Mouse (Mus musculus) neural tube, embryonic 15.5 days (tissue): ENCODE data around the gene Egr2. TPM values are rescaled to one million over a fixed set of nuclear protein-coding genes. Genes with fewer than 3 reads are reported as not detected.

Source experiments
- ATAC-seq: fragments of 200-750 bp; cut with Nextera tagmentation; 2 replicates; pipeline ENCODE4 v1.8.0; 2017; ENCODE audit warnings: mild to moderate bottlenecking, moderate TSS enrichment, moderate library complexity; ENCODE audit not compliant: low FRiP score
- H3K27ac ChIP-seq: fragments of 300-500 bp; sonication (generic); replicated peaks from 2 replicates; pipeline ENCODE4 v1.5.1; 2015; ENCODE audit warnings: mild to moderate bottlenecking, inconsistent platforms
- H3K27me3 ChIP-seq: fragments of 300-500 bp; sonication (generic); replicated peaks from 2 replicates; pipeline ENCODE4 v1.6.1; 2015; ENCODE audit warnings: inconsistent platforms
- H3K36me3 ChIP-seq: fragments of 300-500 bp; sonication (generic); 2 replicates; pipeline ENCODE4 v1.6.1; 2015; ENCODE audit warnings: inconsistent platforms
- H3K4me1 ChIP-seq: fragments of 300-500 bp; sonication (generic); 2 replicates; pipeline ENCODE4 v1.6.1; 2015; ENCODE audit warnings: inconsistent platforms
- H3K4me2 ChIP-seq: fragments of 300-500 bp; sonication (generic); 2 replicates; pipeline ENCODE4 v1.6.1; 2015; ENCODE audit warnings: inconsistent platforms, mild to moderate bottlenecking, moderate library complexity
- H3K4me3 ChIP-seq: fragments of 300-500 bp; sonication (generic); replicated peaks from 2 replicates; pipeline ENCODE4 v1.5.1; 2015; ENCODE audit warnings: mild to moderate bottlenecking, inconsistent platforms
- H3K9ac ChIP-seq: fragments of 300-500 bp; sonication (generic); replicated peaks from 2 replicates; pipeline ENCODE4 v1.6.1; 2015; ENCODE audit warnings: mild to moderate bottlenecking, inconsistent platforms
- H3K9me3 ChIP-seq: fragments of 300-500 bp; sonication (generic); replicated peaks from 2 replicates; pipeline ENCODE4 v1.6.1; 2016; ENCODE audit warnings: inconsistent platforms
- WGBS: fragments of 180-500 bp; shearing (Covaris S2); methylation state at CpG from one replicate; pipeline ENCODE4 v1.1.7; 2015; ENCODE audit warnings: mixed read lengths; 5-methylcytosine and 5-hydroxymethylcytosine counted together
- polyA plus RNA-seq: library from polyadenylated mRNA; unstranded; fragments of >200 nt; fragmentation: Nextera tagmentation; extraction: Ambion mirVana; gene quantifications from 2 replicates; pipeline ENCODE4 v1.2.1, GENCODE M21; 2015

Gene Egr2
- polyA plus RNA-seq, 1 experiment from 2014 or later = 1.1 TPM

DNA sequence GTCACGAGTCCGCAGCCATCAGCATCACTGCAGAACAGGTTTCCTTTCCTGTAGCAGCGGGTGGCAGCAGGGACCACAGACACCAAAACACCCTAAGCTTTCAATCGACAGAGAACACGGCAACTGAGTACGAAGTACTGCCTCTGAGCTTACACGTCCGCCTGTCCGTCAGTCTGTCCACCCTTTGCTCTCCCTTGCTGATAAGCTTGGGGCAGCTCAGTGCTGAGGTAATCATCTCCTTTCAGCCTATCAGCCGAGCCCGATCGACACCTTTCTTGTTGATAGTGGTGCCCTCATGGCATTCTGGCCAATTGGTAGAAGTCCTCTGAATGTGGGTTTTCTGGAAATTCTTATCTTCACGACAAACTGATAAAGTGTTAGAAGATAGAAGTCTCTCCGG, 36.2 kb downstream of the Egr2 start:
- Histone ChIP-seq H3K9ac (no peak overlapping the region), H3K4me1 (no peaks in the 10 kb centered on the region), H3K4me3 (no peak overlapping the region), H3K27ac (no peak overlapping the region), H3K27me3 (no peaks in the 10 kb centered on the region; the same call in 1 of the 2 replicates), H3K36me3 (no peaks in the 10 kb centered on the region), H3K4me2 (no peak overlapping the region), H3K9me3 (no peaks in the 10 kb centered on the region)
- no peak for ATAC-seq
- WGBS = 93% methylated on average over 14 of the region's 14 CpGs

GRCm38 (mm10) chr10:67573310-67573709, 38.0 kb downstream of the Egr2 start:
- H3K27me3 ChIP-seq = no peaks in the 10 kb centered on the region
- H3K9ac ChIP-seq = no peak overlapping the region
- H3K4me3 ChIP-seq = no peak overlapping the region
- no peak for ATAC-seq
- WGBS = 53% methylated on average over 8 of the region's 8 CpGs
- H3K4me1 ChIP-seq = no peaks in the 10 kb centered on the region
- no peaks in the 10 kb centered on the region for H3K36me3 ChIP-seq
- H3K9me3 ChIP-seq = no peaks in the 10 kb centered on the region
- no peak overlapping the region for H3K4me2 ChIP-seq
- H3K27ac ChIP-seq = no peak overlapping the region

- WGBS = 91% methylated on average over 4 of the region's 4 CpGs
- Histone ChIP-seq H3K4me1 (no peaks in the 10 kb centered on the region), H3K4me3 (no peak overlapping the region), H3K9ac (no peak overlapping the region), H3K9me3 (no peaks in the 10 kb centered on the region), H3K27ac (no peak overlapping the region), H3K36me3 (no peaks in the 10 kb centered on the region), H3K4me2 (no peak overlapping the region), H3K27me3 (no peaks in the 10 kb centered on the region)
- ATAC-seq = no peak
Measured at GRCm38 (mm10) chr10:67579830-67580229, 44.6 kb downstream of the Egr2 start.

DNA sequence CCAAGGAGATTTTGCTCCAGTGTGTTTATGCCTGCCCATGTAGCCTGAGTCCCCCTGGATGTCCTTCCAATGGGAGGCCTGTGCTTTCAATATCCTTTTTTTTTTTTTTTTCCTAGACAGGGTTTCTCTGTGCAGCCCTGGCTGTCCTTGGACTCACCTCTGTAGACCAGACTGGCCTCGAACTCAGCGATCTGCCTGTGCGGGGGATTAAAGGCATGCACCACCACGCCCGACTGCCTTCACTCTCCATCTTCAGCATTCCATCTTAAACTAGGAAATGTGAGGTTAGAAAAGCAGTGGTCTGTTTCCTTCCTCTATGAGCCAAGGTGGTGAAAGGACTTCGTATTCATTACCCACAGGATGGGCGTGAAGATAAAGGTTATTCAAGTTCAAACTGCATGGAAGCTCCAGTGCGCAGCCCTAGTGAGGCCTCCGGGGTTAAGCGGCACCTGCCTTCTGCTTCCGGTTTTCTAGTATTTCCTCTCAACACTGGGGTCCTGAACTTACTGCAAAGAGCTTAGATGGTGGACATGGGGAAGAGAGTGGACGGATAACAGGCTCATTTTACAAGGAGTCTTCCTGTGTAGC, 46.5 kb downstream of the Egr2 start:
- no peak overlapping the region for H3K4me2 ChIP-seq
- no peak for ATAC-seq
- H3K9ac ChIP-seq = no peak overlapping the region
- no peak overlapping the region for H3K27ac ChIP-seq
- no peaks in the 10 kb centered on the region for H3K4me1 ChIP-seq
- H3K36me3 ChIP-seq = no peaks in the 10 kb centered on the region
- 85% methylated on average over 12 of the region's 12 CpGs for WGBS
- no peaks in the 10 kb centered on the region for H3K27me3 ChIP-seq
- no peak overlapping the region for H3K4me3 ChIP-seq
- no peaks in the 10 kb centered on the region for H3K9me3 ChIP-seq

DNA sequence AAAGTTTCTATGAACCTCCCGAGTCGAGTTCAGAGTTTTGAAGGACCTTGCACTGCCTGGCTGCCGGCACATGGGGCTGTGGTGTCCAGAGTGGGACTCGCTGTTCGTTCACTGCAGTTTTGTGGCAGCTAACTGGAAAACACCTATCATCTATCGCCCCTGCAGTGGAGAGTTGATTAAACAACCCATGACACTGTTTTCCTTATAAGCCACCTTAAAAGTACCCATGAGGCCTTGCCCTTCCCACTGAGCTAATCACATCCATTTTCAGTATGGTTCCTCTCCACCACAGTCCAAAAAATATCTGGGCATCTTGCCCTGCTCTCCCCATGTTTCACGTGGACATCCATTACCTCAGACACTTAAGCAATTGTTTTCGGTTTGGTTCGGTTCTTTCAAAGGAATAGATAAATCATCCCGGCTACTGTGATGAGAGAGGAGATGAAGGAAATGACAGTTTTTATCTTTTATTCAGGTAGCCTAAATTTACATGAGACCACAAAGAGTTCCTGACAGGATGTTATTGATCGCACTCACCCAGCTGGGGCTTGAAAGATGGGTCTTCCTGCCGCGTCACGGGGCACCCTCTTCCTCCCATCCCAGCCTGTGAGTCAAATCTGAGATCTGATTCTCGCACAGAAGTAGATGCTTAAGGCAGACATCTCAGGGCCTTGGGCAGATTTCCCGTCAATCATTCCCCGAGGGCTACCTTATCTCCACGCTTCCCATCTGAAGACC, 50.8 kb downstream of the Egr2 start:
- no peak overlapping the region for H3K27ac ChIP-seq
- H3K4me1 ChIP-seq = no peaks in the 10 kb centered on the region
- no peak overlapping the region for H3K4me3 ChIP-seq
- no peaks in the 10 kb centered on the region for H3K27me3 ChIP-seq
- no peaks in the 10 kb centered on the region for H3K9me3 ChIP-seq
- no peak overlapping the region for H3K4me2 ChIP-seq
- ATAC-seq = no peak
- H3K36me3 ChIP-seq = no peaks in the 10 kb centered on the region
- H3K9ac ChIP-seq = no peak overlapping the region
- 77% methylated on average over 18 of the region's 18 CpGs for WGBS

Other genes with a start within 250 kb of the Egr2 start
- 83.1 and 88.3 TPM in 2 replicates for gene Ado, start 13.5 kb downstream of the Egr2 start, polyA plus RNA-seq